Mouse (Mus musculus) gastrocnemius, postnatal 10 days (tissue): ENCODE measurements around the gene Ces3b. TPM values are rescaled to one million over a fixed set of nuclear protein-coding genes. Genes with fewer than 3 reads are reported as not detected.
"Not testable (repeated sequence)": the region's sequence is repeated elsewhere in the genome, so short reads cannot be mapped to it uniquely, and the experiment has no call there.

Experiments used
- DNase-seq: peaks from one replicate; pipeline ENCODE4 v3.0.0; 2021; ENCODE audit warnings: mixed read lengths
- long read RNA-seq, 2 experiments: library from polyadenylated mRNA; stranded (forward); transcript quantifications; one replicate each; pipeline ENCODE4 v2.0.0; 2021
- total RNA-seq, 2 experiments: library from RNA; stranded (reverse); gene quantifications; 2 replicates each; pipeline ENCODE4 v1.2.3; 2021

The Ces3b gene
- not detected for total RNA-seq
- long read RNA-seq, experiment 1 = 0 reads
- long read RNA-seq, experiment 2 = 0 reads

DNA sequence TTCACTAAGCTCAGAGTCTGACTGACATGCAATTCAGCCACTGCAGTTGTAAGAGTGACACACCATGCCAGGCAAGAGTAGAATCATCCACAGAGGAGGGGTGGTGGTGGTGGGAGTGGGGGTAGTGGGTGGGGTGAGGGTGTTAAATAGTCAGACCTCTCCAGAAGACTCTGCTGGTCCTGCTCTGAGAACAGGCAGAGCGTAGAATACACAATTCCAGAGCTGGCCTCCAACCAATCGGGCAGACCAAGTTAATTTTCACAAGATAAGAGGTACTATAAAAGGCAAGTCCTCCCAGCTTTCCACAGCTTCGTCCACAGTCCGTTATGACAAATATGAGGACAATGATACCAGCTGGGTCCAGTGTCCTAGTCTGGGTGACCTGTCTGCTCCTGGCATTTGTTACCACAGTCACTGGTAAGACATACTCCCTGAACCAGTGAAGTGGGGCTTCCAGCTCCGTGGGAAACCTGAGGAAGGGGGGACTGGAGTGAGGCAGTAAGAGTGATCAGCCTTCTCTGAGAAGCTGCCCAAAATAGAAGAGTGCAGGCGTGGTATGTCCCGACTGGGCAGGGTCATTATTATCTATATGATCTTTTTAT is at the start of gene Ces3b:
TSS of gene Ces3b (plus strand) at position 305 of the 602 bp plus-strand sequence.
- no peak for DNase-seq

DNA sequence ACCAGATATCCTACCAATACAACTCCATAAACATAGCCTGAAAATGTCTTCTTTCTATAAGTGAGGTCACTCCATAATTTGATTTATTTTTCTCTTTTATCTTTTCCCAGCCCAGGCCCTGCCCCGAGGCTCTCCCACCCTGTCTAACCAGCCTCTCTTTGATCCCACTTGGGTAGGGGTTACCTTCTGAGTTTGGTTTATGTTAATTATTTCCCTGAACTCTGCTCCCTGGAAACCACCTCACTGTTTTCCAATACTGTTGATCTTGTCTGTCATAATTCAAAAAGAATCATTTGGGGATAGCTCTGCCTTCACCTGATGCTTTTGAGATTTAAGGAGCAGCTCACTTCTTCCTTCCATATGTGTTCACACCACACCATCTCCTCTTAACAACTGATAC is 40.0 kb upstream of the Ces3b start:
- DNase-seq = no peak

DNA sequence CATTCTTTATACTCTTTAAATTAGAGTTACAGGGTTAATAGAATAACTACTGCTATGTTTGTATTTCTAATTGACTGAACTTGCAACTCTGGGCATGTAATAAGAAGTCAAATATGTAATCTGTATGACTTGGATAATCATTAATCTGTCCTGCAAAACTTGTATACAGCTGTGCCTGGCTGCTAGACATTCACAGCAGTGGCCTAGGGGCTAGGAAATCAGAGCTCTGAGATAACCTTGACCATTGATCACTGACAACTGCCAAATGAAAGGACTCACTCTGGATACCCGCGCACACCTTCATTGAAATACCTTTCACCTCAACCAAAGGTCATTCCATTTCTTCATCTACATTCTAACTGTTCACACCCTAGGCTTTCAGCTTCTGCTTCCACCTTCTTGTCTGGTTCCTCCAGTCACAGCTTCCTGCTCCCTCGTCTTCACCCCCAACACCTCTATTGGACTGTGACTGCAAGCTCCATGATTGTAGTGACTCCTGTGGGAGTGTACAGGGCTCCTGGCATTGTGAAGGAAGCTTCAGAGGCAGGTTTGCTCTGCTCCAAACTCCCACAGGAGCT is 37.6 kb upstream of the Ces3b start:
- no peak for DNase-seq

DNA sequence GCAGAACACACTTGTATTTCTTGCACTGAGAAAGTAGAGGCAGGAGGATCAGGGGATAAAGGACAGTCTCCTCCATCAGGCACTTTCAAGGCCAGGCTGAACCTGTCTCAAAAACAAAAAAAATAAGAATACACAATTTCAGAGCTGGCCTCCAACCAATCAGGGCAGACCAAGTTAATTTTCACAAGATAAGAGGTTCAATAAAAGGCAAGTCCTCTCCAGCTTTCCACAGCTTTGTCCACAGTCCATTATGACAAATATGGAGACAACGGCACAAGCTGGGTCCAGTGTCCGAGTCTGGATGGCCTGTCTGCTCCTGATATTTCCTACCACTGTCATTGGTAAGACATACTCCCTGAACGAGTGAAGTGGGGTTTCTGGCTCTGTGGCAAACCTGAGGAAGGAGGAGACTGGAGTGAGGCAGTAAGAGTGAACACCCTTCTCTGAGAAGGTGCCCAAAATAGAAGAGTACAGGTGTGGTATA is 35.1 kb upstream of the Ces3b start, which contains the start of gene Ces3a:
TSS of gene Ces3a (plus strand) at position 231 of the 484 bp plus-strand sequence.
- no peak for DNase-seq

DNA sequence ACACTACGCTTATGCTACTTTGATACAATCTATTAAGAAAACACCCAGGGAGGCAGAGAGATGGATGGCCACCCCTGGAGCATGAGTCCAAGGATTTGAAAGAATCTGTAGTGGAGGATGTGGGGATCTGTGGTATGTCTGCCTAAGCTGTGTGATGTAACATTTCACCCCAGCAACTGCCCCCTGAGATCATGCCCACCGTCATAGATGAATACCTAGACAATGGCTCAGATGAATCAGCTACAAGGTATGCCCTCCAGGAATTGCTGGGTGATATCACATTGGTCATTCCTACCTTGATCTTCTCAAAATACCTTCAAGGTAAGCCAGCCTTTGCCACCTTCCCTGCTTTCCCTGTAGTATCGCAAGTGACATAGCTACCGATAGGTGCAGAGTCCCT is 27.3 kb upstream of the Ces3b start:
- DNase-seq = no peak

DNA sequence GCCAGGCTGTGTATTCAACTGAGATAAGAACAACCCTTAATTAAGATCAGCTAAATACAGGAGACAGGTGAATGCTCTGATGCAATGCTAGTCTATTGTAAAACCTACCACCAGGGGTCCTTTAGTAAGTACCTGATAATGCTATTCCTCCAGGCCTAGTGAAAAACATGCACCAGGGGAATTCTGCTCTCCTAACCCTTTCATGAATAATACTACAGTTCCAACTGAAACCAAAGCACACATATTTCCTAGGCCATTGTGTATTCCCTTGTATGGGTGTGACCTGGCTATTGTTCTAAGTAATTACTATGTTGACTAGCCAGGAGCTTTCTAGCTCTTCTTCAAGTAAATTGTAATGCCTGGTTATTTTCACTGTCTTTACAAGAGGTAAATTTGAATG is 23.5 kb upstream of the Ces3b start:
- DNase-seq = no peak

DNA sequence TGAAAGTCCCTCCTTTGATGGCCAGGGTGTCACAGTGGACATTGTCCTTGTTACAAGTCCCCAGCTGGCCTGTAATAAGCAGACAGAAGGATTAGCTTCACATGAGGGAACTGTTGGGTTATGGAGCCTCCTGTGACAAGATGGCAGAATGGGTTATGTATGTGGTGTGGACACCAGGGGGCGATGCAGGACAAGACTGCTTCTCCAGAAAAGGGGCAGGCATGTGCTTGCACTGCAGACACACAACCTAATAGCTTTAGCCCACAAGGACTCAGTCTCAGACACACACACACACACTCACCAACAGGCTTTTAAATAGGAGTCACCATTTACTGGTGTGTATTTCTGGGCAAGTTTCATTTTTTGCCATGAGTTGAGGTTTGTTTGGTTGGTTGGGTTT is 16.8 kb upstream of the Ces3b start:
- DNase-seq = peak; percentile 38

DNA sequence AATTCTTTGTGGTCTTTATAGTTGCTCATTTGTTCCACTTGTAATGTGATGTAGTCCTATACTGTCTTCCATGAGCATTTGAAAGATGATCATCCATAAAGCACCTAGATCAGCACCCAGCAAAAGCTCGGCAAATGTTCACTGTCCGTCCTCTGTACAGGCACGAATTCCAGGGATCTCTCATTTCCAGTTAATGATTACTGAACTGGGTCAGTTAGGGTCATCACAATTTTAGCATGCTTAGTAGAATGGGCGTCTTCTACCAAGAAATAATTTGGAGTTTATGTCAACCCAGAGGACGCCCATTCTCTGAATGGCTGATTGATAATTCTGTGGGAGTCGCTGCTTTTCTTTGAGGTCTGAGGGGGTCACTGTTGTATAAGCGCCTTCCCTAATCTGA is 15.6 kb upstream of the Ces3b start:
- DNase-seq = not testable (repeated sequence)

DNA sequence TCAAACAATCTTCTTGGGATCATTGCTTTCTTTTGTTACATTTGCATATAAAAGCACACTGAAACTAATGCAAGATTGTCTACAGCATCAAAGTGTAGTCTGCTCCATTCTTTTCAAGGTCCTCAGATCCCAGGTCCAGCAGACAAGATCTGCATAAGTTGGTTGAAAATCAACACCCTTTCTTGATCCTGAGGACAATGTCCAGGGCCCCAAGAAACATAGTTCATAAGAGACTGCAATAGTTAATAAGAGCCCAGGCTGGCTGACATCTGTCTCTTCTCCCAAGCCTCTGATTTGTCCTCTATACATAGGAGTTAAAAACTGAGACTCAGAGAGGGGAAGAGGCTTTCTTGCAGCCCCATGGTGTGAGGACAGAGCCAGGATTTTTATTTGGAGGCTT is 14.6 kb upstream of the Ces3b start:
- DNase-seq = no peak

DNA sequence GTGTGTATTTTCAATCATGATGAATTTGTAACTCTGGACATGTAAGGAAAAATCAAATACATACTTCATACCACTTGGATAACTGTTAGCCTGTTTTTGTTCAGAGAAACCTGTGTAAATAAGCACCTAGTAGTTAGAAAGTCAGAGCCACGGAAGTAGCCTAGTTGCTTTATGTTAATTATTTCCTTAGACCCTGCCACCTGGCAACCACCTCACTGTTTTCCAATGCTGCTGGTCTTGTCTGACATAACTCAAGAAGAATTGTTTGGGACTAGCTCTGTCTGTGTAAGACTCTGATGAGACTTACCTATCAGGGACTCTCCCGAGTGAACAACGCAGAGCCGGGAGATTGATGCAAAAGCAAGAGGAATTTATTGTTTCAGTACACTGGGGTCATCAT is 7.0 kb upstream of the Ces3b start:
- DNase-seq = no peak

DNA sequence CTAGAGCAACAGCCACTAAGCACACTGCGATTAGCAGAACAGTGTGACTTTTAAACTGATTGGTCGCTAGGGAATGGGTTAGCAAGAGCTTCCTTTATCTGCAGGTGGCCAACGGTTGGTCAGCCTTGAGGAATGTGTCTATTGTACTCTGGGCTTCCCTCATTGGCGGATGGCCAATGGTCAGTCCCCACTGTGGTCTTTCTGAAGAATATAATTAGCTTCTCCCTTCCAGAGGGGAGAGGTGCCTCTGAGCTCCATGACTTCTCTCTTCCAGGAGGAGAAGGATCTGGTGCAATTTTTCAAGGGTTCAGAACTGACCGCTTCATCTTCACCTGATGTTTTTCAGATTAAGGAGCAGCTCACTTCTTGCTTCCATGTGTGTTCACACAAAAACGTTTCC is 6.5 kb upstream of the Ces3b start:
- no peak for DNase-seq

DNA sequence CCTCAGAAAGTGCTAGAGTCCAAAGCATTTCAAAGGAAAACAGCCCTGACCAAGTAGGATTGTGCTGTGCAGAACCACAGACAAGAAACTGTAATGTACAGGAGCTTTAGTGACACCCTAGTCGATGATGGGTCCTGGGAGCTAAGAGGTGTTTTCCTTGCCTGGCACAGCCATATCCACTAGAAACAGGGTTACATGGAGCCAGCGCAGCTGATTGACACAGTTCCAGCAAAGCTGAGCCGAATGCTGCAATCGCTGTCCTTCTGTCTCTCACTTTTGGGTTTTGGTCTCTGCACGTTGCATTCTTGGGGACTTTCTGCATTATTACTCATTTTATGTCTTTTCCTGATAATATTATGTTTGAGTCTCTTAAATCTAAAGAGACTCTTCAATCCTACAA is 5.0 kb upstream of the Ces3b start:
- DNase-seq = no peak

DNA sequence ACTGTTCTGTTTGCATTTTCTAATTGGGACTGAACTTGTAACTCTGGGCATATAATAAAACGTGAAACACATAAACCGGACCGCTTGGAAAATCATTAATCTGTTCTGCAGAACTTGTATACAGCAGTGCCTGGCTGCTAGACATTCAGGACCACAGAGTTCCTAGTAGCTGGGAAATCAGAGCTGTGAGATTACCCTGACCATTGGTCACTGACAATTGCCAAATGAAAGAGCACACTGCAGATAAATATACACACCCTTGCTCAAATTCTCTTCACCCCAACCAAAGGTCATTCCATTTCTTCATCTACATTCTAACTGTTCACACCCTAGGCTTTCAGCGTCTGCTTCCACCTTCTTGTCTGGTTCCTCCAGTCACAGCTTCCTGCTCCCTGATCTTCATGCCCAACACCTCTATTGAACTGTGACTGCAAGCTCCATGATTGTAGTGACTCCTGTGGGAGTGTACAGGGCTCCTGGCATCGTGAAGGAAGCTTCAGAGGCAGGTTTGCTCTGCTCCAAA is 2.7 kb upstream of the Ces3b start:
- DNase-seq = no peak

DNA sequence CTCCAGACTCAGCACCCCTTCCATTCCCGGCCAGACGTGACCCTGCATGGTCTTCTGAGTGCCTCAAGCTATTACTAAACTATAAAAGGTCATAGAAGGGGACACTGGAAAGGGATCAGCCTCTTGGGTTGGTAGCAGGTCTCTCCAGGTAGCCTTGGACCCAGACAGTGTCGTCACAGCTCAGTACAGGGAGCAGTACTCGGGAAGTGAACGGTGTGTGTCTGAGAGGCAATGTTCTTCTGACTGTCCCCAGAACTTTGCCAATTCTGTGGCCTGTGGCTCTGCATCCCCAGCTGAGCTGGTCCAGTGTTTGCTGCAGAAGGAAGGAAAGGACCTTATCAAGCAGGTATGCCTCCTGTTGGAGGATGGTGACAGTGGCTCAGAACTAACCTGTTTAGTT is 4.6 kb downstream of the Ces3b start:
- not testable (repeated sequence) for DNase-seq

DNA sequence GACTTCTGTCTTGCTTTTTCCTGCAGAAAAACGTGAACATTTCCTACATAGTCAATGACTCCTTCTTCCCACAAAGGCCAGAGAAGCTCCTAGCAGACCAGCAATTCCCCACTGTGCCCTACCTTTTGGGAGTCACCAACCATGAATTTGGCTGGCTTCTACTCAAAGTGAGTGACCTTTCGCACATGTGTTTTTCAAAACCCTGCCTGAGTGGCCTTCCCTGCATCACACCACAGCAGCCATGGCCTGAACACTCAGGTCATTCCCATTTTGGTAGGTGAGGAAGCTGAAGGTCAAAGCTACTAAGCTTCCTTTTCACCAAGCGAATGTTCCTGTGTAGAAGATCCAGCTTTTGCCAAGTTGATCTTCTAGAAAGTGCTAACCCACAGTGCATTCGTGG is 5.0 kb downstream of the Ces3b start:
- DNase-seq = no peak

DNA sequence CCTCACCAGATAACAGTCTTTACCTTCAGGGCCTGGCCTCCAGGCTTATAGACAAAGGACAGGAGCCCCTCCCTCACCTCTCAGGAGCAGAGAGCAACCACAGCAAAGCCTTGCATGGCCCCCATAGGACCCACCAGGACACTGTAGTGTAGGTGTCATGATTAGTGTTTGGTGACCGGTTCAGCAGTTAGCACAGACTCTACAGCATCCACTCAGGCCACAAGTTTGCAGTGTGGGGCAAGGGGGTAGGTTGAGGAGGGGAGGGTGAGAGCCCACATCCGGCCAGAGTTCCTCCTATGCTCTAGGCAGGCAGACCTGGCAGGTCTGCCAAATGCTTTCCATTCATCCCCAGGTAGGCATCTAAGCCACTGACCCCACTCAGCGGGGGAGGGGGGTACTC is 10.4 kb downstream of the Ces3b start:
- no peak for DNase-seq

DNA sequence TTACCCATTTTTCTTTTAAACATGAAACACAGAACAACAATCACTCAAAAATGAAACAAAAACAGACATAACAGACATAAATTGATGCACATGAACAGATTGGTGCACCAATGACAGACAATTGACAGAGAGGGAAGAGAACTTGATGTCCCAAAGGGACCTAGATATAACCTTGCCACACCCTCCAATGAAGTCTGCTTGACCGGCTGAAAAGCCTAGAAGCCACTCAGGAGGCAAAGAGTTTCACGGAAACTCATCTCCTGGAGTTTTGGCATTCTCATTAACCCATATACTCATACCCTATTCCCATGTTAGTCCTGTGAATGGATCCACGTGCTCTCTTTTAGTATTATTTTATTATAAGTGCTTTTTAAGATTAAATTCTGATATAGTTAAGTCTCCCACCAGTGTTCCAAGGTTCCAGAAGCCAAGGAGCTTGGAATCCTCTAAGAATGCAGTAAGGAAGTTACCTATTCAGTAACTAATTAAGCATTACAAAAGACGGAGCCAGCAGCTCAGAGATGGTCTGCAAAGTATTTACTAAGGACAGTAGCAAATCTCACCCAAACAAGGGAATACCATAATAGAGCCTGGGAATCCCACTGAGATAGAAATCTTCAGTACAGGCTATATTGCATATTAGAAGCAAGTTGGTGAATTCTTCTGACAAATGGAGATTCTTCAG is 18.7 kb downstream of the Ces3b start:
- DNase-seq = not testable (repeated sequence)

DNA sequence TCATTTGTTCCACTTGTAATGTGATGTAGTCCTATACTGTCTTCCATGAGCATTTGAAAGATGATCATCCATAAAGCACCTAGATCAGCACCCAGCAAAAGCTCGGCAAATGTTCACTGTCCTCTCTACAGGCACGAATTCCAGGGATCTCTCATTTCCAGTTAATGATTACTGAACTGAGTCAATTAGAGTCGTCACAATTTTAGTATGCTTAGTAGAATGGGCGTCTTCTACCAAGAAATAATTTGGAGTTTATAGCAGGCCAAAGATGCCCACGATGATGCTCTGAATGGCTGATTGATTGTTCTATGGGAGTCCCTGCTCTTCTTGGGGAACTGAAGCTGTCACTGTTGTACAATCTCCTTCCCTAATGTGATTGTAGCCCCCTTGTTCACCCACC is 20.1 kb downstream of the Ces3b start:
- not testable (repeated sequence) for DNase-seq

DNA sequence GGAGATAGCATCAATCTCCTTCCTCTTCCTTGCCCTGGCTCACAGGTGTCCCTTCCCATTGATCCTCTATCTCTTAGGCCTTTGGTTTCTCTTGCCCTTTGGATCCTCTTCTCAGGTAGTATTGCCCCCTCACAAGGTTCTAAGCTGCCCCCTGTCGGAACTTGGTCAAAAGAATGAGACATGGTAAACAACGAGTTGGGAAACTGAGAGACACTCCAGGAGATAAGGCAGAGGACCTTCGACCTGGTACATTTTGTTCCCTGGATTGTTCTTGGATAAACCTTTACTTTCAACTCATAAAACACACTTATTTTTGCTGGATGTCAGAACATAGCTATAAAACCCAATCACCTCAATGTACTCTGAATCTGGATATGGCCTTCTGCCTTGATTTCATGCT is 20.7 kb downstream of the Ces3b start:
- DNase-seq = no peak

DNA sequence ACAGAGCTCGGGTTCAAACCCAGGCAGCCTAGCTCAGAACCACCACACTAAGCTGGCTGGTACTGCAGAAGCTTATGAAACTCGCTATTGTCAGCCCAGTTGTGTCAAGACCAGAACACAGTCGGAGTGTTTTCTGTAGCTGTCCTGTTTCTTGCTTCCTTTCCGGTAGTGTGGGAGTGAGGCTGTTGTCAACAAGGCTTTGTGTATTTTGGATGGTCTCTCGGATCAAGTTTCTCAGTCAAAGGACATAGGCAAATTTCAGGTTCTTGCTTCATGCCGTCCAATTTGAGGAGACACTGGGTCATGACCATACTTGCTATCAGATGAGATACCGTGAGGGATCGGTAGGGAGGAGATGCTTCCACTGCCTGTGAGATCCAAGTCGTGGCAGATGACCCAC is 46.3 kb downstream of the Ces3b start:
- DNase-seq = no peak

DNA sequence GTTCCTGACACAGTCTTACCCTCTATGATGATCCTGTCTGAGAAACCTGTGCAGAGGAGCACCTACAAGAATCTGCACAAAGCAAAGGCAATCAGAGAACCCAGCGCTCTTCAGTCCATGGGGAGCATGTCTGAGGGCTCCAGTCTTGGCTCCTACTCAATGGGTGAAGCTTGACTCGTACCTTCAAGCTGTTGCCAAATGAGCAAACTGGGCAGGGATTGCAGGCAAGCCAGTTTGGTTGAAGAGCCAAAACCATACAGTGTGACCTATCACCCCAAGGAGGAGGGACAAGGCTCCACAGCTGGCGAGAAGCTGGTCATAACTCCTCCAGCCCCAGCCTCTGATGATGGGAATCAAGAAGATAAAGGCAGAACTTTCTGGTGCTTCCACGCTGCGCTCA is 48.0 kb downstream of the Ces3b start, which contains the start of gene Ces4a:
TSS of gene Ces4a (plus strand) at position 292 of the 400 bp plus-strand sequence.
- DNase-seq = no peak

DNA sequence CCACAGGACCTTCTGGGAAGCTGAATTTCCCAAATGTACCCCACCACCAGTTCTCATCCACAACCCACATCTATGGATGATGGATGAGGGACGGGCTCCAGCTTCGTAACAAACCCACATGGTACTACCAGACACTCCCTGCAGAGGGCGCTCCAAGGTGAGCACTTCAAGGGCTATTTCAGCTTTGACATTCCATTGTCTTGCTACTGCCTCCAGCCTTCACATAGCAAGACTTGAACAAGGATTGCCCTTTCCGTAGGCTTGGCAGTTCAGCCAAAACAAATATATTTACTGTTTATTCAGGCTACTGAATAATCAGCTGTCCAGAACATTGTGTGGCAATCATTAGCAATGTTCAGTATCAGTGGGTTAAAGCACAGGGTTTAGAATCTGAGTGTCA is 54.9 kb downstream of the Ces3b start:
- peak; percentile 84 for DNase-seq

DNA sequence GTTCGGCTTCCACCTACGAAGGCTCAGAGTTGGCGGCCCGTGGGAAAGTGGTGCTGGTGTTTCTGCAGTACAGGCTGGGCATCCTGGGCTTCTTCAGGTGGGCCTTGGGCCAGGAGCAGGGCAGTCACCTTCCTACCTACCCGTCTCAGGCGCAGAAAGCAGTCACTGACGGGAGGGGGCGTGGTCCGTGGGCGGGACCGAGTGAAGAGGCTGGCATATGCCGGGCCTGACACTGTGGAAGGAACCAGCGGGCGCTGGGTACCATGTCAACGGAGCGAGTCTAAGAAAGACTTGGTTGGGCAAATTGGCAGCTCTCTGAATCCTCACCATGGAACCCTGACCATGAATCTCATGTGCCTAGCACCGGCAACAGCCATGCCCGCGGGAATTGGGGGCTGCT is 58.8 kb downstream of the Ces3b start:
- DNase-seq = no peak
